Mouse (Mus musculus): Measurements from ENCODE around the gene Hoxb2.

DNA sequence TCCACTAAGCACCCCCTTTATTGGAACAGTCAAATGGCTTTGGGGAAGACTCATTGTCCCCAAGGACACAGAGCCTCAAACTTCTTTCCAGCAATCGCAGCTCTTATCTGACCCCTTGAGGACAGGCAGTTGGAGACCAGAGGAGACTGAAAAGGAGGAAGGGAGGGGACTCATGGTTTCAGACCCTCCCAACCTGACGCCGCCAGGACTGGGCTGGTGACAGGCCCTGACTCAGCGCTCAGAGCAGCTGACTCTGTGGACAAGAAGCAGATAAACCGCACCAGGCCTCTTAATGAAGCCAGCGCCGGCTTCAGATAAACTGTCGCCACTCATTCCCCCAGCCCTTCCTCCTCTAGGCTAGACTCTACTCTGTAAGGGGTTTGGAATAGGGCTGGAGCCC is 49.6 kb downstream of the Hoxb2 start:
- TF ChIP-seq CTCF (IDR thresholded peaks at IDR 0.05; ENCODE audit: control insufficient read depth, insufficient read depth, insufficient replicate concordance, low read depth, low read length) = no peak
- TF ChIP-seq POLR2A (IDR thresholded peaks at IDR 0.05; ENCODE audit: control insufficient read depth, low read depth, low read length) = no peak

All from testis, adult 2 months (tissue).